Mouse (Mus musculus): ENCODE measurements around the gene Dmrt1.

DNA sequence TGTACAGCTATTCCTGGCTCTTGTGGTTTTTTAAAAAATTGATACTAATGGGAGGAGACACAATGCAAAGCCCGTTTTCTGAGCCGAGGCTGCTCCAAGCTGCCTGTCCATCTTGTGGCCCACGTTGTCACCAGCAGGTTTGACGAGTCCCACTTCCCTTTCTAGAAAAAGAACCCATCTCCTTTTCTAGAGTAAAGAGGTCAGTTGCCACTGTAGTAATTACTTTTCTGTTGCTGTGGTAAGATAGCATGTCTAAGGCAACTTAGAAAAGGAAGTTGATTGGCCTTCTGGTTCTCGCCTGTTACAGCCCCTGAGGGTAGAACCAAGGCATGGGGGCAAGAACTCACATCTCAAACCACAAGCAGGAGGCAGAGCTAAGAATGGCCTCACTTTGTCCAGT, 45.6 kb downstream of the Dmrt1 start:
- no peak for TF ChIP-seq POLR2A (IDR thresholded peaks at IDR 0.05; ENCODE audit: insufficient read depth, low read length)
- no peak for TF ChIP-seq CTCF (IDR thresholded peaks at IDR 0.05; ENCODE audit: low read depth, low read length)
